ENCODE assay signal across 10 mouse cellular contexts in genomic region chr12:79675440-79676176, GRCm38 (mm10).
DNase-seq lines count a peak whose midpoint lies in the region; ATAC-seq and TF ChIP-seq lines count a peak whose summit lies in the region.
"Had no signal": no experiment of that assay in that cellular context is flagged by ENCODE, and none has a peak within 500 bp of the region (broad histone marks: within the 10 kb centered on the region; RNA-seq: fewer than 3 reads in every experiment).

No protein-coding gene starts in this region.

- ATAC-seq in frontal cortex, adult (ENCODE audit: low TSS enrichment): peak; percentile 43
- peak; percentile 80 for ATAC-seq in embryonic facial prominence, embryonic 12.5 days (ENCODE audit: insufficient number of reproducible peaks, insufficient read depth, low FRiP score, low TSS enrichment)
- peak; percentile 90 for ATAC-seq in liver, postnatal 0 days

- peak; percentile 25 for TF ChIP-seq EP300 in liver, postnatal 0 days (IDR thresholded peaks at IDR 0.05; ENCODE audit: low read depth)

- no peaks in the 10 kb centered on the region for H3K27me3 ChIP-seq in embryonic facial prominence, embryonic 12.5 days
- H3K27me3 ChIP-seq in liver, postnatal 0 days (ENCODE audit: insufficient read depth, low read length): no peaks in the 10 kb centered on the region
- H3K27me3 ChIP-seq: CH12.LX had no signal

- DNase-seq in frontal cortex, postnatal 25 days (ENCODE audit: low spot score in 2 of 2): no peak
- DNase-seq in heart, postnatal 36 days: peak; percentile 45 to 75
- DNase-seq in liver, postnatal 0 days: peak; percentile 36
- no peak for DNase-seq in left cerebral cortex, adult 9 months (ENCODE audit: low spot score in 2 of 2)
- no peak for DNase-seq in embryo, embryonic 10 days (ENCODE audit: low spot score)
- no peak for DNase-seq in embryo, embryonic 9.5 days (ENCODE audit: extremely low spot score)

- peaks cover 39% of the 10 kb centered on the region for H3K4me1 ChIP-seq in embryonic facial prominence, embryonic 12.5 days
- H3K4me1 ChIP-seq in liver, postnatal 0 days (ENCODE audit: insufficient read depth): peaks cover 18% of the 10 kb centered on the region

- H3K4me2 ChIP-seq in embryonic facial prominence, embryonic 12.5 days (replicated peaks): peak overlapping the region; percentile 24; the same call in 1 of the 2 replicates
- peak overlapping the region; percentile 4; the same call in 1 of the 2 replicates for H3K4me2 ChIP-seq in liver, postnatal 0 days (ENCODE audit: low read depth, low read length)

- no peak overlapping the region for H3K4me3 ChIP-seq in embryonic facial prominence, embryonic 12.5 days
- no peak overlapping the region for H3K4me3 ChIP-seq in liver, postnatal 0 days (ENCODE audit: low read depth, low read length)
- H3K4me3 ChIP-seq: erythroblast, embryonic 14.5 days had no signal

- no peaks in the 10 kb centered on the region for H3K9me3 ChIP-seq in embryonic facial prominence, embryonic 12.5 days
- H3K9me3 ChIP-seq in liver, postnatal 0 days (ENCODE audit: low read length): no peaks in the 10 kb centered on the region

- WGBS in embryonic facial prominence, embryonic 12.5 days: 26% methylated on average over 13 of the region's 13 CpGs
- WGBS in liver, postnatal 0 days (ENCODE audit: insufficient replicate concordance): 49% methylated on average over 13 of the region's 13 CpGs

- peak overlapping the region; percentile 88 for H3K27ac ChIP-seq in embryonic facial prominence, embryonic 12.5 days
- peak overlapping the region; percentile 77 for H3K27ac ChIP-seq in liver, postnatal 0 days (ENCODE audit: low read depth)

- no peak for TF ChIP-seq CTCF in liver, postnatal 0 days (IDR thresholded peaks at IDR 0.05; ENCODE audit: low read depth)

- no peak overlapping the region for H3K9ac ChIP-seq in embryonic facial prominence, embryonic 12.5 days
- 0 out of 2 replicates have a peak overlapping the region, but pooled peaks have one; percentile 23 for H3K9ac ChIP-seq in liver, postnatal 0 days (replicated peaks)

- no peaks in the 10 kb centered on the region for H3K36me3 ChIP-seq in embryonic facial prominence, embryonic 12.5 days
- H3K36me3 ChIP-seq in liver, postnatal 0 days (replicated peaks; ENCODE audit: insufficient read depth, low read length): no peaks in the 10 kb centered on the region

- intact Hi-C loops in heart, postnatal 36 days (cut with DNase I): loop anchor here (5.0 kb wide), 1 partner anchor 292 kb away; no protein-coding TSS in a partner anchor

Comparison
In these comparisons a context has a peak if more than half of its experiments do, and no peak if none do; other contexts are left out.
1. DNase-seq: peak in heart, postnatal 36 days (2 of 2) and liver, postnatal 0 days (single experiment); none in frontal cortex, postnatal 25 days (0 of 2), left cerebral cortex, adult 9 months (0 of 2), embryo, embryonic 10 days (single experiment) and embryo, embryonic 9.5 days (single experiment).
2. Peak in every context shown above with its lines, with median percentiles within 50 percentile points of each other: ATAC-seq.